Mouse (Mus musculus): ENCODE results near the gene Egln1. TPM values are rescaled to one million over a fixed set of nuclear protein-coding genes. Genes with fewer than 3 reads are reported as not detected.

The Egln1 gene
- total RNA-seq (2015; ENCODE audit: low replicate concordance) (2.5 and 5.4 TPM in 2 replicates), total RNA-seq (2017; ENCODE audit: low replicate concordance) (2.2 and 2.9 TPM in 2 replicates)

GRCm38 (mm10) chr8:124949209-124950068, at the start of gene Egln1:
Egln1 (minus strand) TSS chr8:124949324.
- peak; percentile 66 for ATAC-seq (replicated peaks; ENCODE audit: low FRiP score, poor library complexity, severe bottlenecking)

GRCm38 (mm10) chr8:124995776-124996175, 46.7 kb upstream of the Egln1 start:
- no peak for ATAC-seq (replicated peaks; ENCODE audit: low FRiP score, poor library complexity, severe bottlenecking)

GRCm38 (mm10) chr8:124991668-124991926, 42.5 kb upstream of the Egln1 start:
- ATAC-seq (replicated peaks; ENCODE audit: low FRiP score, poor library complexity, severe bottlenecking) = no peak

- no peak for ATAC-seq (replicated peaks; ENCODE audit: low FRiP score, poor library complexity, severe bottlenecking)
Measured at GRCm38 (mm10) chr8:124990923-124991667, 42.0 kb upstream of the Egln1 start.

GRCm38 (mm10) chr8:124980828-124981227, 31.7 kb upstream of the Egln1 start:
- ATAC-seq (replicated peaks; ENCODE audit: low FRiP score, poor library complexity, severe bottlenecking) = no peak

GRCm38 (mm10) chr8:124980036-124980435, 30.9 kb upstream of the Egln1 start:
- ATAC-seq (replicated peaks; ENCODE audit: low FRiP score, poor library complexity, severe bottlenecking) = no peak

- no peak for ATAC-seq (replicated peaks; ENCODE audit: low FRiP score, poor library complexity, severe bottlenecking)
Measured at GRCm38 (mm10) chr8:124978026-124978425, 28.9 kb upstream of the Egln1 start.

GRCm38 (mm10) chr8:124976211-124976610, 27.1 kb upstream of the Egln1 start:
- ATAC-seq (replicated peaks; ENCODE audit: low FRiP score, poor library complexity, severe bottlenecking) = no peak

- ATAC-seq (replicated peaks; ENCODE audit: low FRiP score, poor library complexity, severe bottlenecking) = no peak
Measured at GRCm38 (mm10) chr8:124974254-124974653, 25.1 kb upstream of the Egln1 start.

- ATAC-seq (replicated peaks; ENCODE audit: low FRiP score, poor library complexity, severe bottlenecking) = no peak
Measured at GRCm38 (mm10) chr8:124973221-124973620, 24.1 kb upstream of the Egln1 start.

GRCm38 (mm10) chr8:124970312-124970933, 21.3 kb upstream of the Egln1 start:
- no peak for ATAC-seq (replicated peaks; ENCODE audit: low FRiP score, poor library complexity, severe bottlenecking)

- no peak for ATAC-seq (replicated peaks; ENCODE audit: low FRiP score, poor library complexity, severe bottlenecking)
Measured at GRCm38 (mm10) chr8:124964966-124965365, 15.8 kb upstream of the Egln1 start.

GRCm38 (mm10) chr8:124963246-124963645, 14.1 kb upstream of the Egln1 start:
- no peak for ATAC-seq (replicated peaks; ENCODE audit: low FRiP score, poor library complexity, severe bottlenecking)

- ATAC-seq (replicated peaks; ENCODE audit: low FRiP score, poor library complexity, severe bottlenecking) = no peak
Measured at GRCm38 (mm10) chr8:124960226-124960880, 11.2 kb upstream of the Egln1 start.

GRCm38 (mm10) chr8:124959462-124960225, 10.5 kb upstream of the Egln1 start:
- no peak for ATAC-seq (replicated peaks; ENCODE audit: low FRiP score, poor library complexity, severe bottlenecking)

- no peak for ATAC-seq (replicated peaks; ENCODE audit: low FRiP score, poor library complexity, severe bottlenecking)
Measured at GRCm38 (mm10) chr8:124954572-124955082, 5.5 kb upstream of the Egln1 start.

GRCm38 (mm10) chr8:124953188-124953587, 4.1 kb upstream of the Egln1 start:
- ATAC-seq (replicated peaks; ENCODE audit: low FRiP score, poor library complexity, severe bottlenecking) = no peak

GRCm38 (mm10) chr8:124950865-124951264, 1.7 kb upstream of the Egln1 start:
- ATAC-seq (replicated peaks; ENCODE audit: low FRiP score, poor library complexity, severe bottlenecking) = no peak

GRCm38 (mm10) chr8:124950069-124950456, 939 bp upstream of the Egln1 start:
- no peak for ATAC-seq (replicated peaks; ENCODE audit: low FRiP score, poor library complexity, severe bottlenecking)

All from erythroid progenitor cell, adult 5-6 weeks (primary cell).